Mouse (Mus musculus): ENCODE results near the gene Hectd4.

Gene Hectd4

GRCm38 (mm10) chr5:121397187-121398145 is 177.4 kb downstream of the Hectd4 start, which contains the start of gene Naa25:
TSS of gene Naa25 (plus strand) at chr5:121397936.
- peak; percentile 98 for DNase-seq (ENCODE audit: low spot score)

DNA sequence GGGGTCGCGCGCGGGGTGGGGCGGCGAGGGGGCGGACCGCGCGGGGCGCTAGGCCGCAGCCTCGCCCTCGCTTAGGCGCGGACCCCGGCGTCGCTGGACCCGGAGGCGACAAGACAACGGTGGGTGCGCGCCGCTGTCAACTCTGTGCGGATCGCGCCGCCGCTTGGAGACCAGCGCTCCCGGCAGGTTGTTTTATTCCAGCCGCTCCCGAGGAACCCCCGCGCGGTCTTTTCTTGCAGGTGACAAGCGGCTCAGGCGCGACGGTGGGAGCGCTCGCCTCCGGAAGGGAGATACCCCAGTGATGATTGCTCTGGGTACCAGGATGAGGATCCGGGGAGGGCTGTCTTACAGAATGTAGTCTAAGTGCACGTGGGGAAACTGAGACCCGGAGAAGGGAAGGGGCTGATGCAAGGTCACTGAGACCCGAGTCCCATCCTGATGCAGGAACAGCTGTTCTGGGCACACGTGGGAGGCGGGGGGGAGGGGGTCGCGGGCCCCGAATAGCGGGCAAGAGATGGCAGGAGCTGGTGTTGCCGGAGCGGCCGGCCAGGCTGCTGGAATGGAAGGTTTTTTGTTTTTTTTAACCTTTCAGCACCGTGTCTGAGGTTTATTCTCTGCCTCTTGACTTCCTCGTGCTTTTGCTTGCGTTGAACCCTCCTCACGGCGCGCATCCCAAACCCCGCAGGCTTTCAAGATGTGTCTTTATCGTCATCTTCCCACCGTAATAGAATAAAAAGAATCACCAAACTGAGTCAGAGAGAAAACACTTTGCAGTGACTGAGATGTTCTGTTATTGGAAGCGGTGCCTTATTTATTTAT is 178.3 kb downstream of the Hectd4 start:
- peak; percentile 49 for DNase-seq (ENCODE audit: low spot score)

DNA sequence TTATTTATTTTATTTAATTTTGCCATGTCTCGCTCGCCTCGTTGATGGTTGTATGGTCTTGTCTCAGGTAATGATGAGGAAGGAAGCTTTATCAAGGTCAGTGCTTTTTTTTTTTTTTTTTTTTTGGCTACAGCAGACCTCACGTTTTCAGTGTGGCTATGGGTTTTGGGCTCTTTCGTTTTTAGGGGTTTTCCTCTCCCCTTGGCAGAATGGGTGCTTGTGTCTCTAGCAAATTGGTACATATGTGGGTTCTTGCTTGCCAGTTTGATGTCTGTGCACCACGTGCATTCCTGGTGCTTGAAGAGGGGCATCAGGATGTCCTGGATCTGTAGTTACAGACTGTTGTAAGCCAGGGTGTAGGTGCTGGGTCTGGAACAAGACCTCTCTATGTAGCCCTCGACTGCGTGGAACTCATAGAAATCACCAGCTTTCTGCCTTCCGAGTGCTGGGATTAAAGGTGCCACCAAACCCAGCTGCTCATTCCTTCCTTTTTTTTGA is 179.0 kb downstream of the Hectd4 start:
- DNase-seq (ENCODE audit: low spot score) = no peak

DNA sequence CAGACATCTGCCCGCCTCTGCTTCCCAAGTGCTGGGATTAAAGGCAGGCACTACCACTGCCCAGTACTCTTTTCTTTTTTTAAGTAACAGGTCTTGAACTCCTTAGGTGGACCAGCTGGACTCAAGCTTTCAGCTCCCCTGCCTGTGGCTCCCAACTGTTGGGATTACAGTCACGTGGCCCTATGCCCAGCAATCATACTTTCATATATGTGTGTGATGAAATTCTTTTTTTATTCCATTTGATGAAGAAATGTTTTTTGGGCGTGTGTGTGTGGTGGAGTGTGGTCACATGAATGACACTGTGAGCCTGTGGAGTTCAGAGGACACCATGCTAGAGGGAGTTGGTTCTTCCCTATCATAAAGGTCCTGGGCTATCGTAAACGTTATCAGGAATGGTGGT is 179.5 kb downstream of the Hectd4 start:
- no peak for DNase-seq (ENCODE audit: low spot score)

DNA sequence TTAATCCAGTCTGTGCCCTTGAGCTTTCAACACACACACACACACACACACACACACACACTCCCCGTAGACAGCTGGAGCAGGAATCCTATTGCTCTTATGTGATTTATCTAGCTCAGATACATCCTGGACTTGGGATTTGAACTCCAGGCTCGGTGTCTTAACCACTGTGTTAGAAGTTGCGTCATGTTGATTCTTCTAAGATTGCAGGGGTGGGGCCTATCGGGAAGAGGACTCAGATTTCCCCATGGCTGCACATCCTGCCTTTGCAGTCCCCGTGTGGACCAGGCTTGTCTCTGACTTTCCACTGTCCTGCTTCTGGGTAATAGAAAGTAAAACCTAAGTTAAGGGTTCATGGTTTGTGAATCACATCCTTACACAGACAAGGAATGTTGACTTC is 180.0 kb downstream of the Hectd4 start:
- no peak for DNase-seq (ENCODE audit: low spot score)

- DNase-seq (ENCODE audit: low spot score) = no peak
Measured at GRCm38 (mm10) chr5:121400849-121401248, 180.8 kb downstream of the Hectd4 start.

DNA sequence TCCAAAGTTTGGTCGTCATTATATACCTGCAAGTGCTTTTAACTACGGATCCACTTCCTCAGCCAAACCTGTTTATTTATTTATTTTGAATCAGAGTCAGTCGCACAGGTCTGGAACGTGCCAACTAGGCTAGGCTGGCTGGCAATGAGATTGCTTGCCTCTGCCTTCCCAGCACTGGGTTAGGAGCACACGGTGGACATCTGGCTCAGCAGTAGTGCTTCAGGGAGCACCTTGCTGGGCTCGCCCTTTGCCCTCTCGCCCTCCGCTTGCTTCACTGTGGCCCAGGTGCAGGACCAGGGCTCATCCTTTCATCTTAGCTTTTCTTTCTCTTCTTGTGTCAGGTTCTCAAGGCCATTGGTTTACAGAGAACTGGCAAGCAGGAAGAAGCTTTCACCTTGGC is 187.8 kb downstream of the Hectd4 start:
- no peak for DNase-seq (ENCODE audit: low spot score)

- no peak for DNase-seq (ENCODE audit: low spot score)
Measured at GRCm38 (mm10) chr5:121410975-121411374, 191.0 kb downstream of the Hectd4 start.
